Mouse (Mus musculus) kidney, adult 9 months (tissue): ENCODE results near the gene Ankrd6.

Source experiments
- DNase-seq: peaks from one replicate; pipeline ENCODE4 v3.0.0; 2022

The Ankrd6 gene

GRCm38 (mm10) chr4:32853609-32854188, 96.9 kb downstream of the Ankrd6 start:
- no peak for DNase-seq

GRCm38 (mm10) chr4:32852819-32853218, 97.8 kb downstream of the Ankrd6 start:
- DNase-seq = no peak

GRCm38 (mm10) chr4:32852294-32852693, 98.3 kb downstream of the Ankrd6 start:
- no peak for DNase-seq

- no peak for DNase-seq
Measured at GRCm38 (mm10) chr4:32838401-32838800, 112.2 kb downstream of the Ankrd6 start.

GRCm38 (mm10) chr4:32836071-32836470, 114.6 kb downstream of the Ankrd6 start:
- DNase-seq = no peak

DNA sequence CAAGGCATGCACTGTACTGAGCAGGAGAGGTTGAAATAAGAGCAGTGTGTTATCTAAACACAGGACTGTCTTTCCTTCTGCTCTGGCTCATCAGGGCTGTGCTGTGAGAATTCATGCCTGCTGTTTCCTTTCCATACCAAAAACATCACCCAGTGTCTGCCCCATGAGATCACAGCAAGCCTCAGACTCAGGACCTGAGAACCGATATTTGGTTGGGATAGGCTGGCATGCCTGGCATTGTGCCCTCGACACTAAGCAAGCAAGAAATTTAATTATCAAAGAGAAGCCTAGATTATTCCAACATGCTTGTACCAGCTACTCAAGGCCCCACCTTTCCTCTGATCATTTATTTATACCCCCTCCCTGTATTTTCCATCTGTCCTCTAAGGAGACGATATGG, 116.1 kb downstream of the Ankrd6 start:
- DNase-seq = no peak

- no peak for DNase-seq
Measured at GRCm38 (mm10) chr4:32833494-32834282, 117.0 kb downstream of the Ankrd6 start.

GRCm38 (mm10) chr4:32829316-32829715, 121.3 kb downstream of the Ankrd6 start:
- DNase-seq = peak; percentile 4

DNA sequence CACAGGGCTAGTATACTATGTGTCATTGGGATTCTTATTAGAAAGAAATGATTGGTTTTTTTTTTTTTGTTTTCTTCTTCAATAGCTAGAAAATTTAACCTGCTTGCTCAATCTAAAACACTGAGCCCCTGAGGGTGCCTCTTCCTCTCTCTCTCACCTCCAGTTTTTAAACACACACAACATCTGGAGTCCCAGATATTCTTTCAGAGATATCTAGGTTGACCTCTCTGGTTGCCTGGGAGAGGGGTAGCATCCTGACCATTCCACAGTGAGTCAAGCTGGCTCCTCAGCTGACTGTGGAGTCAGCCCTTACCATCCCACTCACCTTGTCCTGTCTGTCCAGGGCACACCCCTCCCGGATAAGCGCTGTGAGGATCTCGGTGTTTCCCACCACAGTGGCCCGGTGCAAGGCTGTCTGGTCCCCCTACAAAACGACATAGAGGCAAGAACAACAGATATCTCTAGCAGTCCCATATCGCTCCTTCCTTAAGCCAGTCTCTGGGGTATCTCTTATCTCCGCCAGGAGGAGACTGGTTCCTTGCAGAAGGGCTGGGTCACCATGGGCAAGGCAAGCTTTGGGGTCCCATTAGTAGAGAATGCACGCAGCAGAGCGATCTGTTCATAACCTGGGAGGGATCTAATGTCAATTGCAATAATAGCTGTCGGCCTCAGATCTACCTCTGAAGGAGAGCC, 122.1 kb downstream of the Ankrd6 start:
- no peak for DNase-seq

DNA sequence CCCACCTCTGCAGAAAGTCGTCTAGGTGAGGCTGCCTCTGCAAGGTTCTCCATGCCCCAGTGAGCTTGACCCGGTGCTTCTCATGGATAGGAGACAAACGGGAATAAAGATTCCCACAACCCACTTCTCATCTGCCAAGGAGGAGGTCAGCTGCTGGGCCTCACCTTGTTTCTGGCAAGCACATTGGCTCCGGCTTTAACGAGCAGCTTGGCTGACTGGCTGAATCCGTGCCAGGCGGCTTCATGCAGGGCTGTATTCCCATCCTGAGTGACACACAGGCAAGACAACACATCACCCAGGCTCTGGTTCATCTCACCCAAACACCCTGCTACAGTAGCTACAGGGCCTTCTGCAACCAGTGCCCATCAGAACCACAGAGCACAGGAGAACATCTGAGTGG, 123.7 kb downstream of the Ankrd6 start:
- peak; percentile 26 for DNase-seq

- DNase-seq = peak; percentile 64
Measured at GRCm38 (mm10) chr4:32824254-32824653, 126.4 kb downstream of the Ankrd6 start.

DNA sequence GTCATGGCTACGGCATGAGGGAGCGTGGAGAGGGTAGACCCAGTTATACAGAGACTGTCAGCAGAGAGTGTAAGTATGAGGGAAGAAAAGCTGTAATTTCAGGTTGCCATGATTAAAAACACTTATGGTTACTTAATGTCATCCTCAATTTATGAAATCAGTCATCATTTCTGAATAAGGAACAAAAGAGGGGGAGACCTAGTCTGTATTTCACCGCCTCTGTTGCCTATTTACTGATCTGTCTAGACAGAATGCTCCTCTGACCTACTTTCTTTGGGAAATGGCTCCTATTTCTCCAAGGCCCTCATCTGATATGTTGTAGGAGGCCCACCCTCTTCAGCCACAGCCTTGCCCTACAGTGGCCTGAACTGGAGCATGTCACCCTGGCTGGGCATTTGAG, 130.0 kb downstream of the Ankrd6 start:
- no peak for DNase-seq

DNA sequence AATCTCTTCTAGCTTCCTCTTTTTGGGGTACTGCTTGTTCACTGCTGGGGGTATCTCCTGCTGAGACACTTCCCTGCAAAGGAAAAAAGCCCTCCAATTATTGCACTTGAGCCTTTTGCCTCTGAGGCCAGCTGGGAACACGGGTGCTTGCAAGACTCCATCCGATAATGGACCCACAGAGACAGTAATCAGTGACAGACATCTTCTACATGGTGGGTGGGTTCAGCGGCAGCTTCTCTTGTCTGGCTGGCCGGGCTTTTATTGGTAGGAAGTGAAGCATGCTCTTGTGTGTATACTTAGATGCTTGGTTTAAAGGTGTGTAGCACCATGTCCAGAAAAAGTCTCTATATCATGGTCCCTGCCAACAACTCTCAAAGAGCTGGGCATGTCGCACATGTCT, 133.2 kb downstream of the Ankrd6 start:
- no peak for DNase-seq

- DNase-seq = peak; percentile 16
Measured at GRCm38 (mm10) chr4:32800577-32801170, 150.0 kb downstream of the Ankrd6 start.

- DNase-seq = peak; percentile 80
Measured at GRCm38 (mm10) chr4:32799966-32800576, 150.6 kb downstream of the Ankrd6 start, which contains the start of gene Lyrm2. TSS of gene Lyrm2 (plus strand) at chr4:32800253.

DNA sequence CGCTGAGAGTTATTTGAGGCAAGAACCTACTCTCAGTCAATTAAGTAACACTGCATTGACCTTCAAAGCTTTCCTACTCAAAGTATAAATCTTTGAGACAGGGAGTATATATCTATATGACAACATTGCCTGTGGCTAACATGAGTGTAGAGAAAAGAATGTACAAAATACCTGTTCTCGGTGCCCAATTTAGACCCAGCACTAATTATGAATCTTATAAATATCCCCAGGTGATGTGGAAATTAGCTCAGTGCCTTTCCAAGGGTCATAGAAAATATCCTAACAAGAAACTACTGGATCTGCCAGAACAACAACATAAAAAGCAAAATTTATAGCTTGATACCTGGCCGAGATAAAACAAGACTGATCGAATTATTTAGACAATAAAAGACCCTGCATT, 151.7 kb downstream of the Ankrd6 start:
- no peak for DNase-seq

DNA sequence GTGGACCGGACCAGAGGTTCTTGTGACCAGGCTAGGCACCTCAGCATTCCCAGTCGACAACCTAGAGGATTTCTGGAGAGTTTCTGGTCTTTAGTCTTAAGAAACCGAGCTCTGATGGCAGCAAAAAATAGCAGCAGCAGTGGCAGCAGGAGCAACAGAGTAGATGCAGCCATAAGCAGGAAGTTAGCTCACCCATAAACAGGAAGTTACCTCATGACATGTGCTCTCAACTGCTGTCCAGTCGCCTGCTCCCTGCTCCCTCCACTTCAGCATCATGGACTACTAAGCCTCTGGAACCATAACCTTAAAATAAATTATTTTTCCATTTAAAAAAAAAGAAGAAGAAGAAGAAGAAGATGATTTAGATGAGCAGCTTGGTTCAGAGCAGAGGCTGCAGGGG, 161.6 kb downstream of the Ankrd6 start:
- DNase-seq = no peak

DNA sequence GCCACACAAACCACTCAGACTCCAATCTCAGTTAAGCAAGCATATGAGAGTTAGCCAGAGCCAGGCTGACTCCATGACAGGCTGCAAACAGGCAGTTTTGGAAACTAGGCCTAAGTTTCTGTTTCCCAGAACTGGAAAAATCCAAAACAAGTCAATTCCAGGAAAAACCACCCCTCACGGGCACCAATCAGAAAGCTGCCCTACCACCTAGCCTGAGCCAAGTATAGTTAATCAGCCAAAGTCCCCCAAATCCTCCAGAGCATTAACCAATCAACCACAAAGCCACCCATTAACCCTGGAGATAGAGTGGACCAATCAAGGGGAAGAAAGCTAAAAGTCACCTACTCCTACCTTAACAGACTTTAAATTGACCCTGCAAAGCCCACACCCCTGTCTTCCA, 163.5 kb downstream of the Ankrd6 start:
- DNase-seq = no peak

- DNase-seq = no peak
Measured at GRCm38 (mm10) chr4:32779996-32780395, 170.6 kb downstream of the Ankrd6 start.

- no peak for DNase-seq
Measured at GRCm38 (mm10) chr4:32770284-32770810, 180.3 kb downstream of the Ankrd6 start.

DNA sequence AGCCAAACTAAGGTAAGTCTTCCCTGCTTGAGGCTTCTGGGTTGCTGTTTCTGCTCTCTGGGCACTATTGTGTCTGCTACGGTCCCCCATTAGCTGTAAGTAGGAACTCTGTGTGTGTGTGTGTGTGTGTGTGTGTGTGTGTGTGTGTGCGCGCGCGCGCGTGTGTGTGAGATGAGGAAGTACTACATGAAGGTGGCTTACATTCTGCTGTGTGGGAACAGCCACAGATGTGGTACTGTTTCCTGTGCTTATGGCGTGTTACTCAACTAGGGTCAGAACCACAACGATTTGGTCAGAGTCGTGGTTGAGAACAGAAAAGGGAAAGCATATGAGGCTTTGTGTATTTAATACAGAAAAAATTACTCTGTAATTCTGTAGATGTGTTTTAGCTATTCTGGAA, 182.6 kb downstream of the Ankrd6 start:
- no peak for DNase-seq

DNA sequence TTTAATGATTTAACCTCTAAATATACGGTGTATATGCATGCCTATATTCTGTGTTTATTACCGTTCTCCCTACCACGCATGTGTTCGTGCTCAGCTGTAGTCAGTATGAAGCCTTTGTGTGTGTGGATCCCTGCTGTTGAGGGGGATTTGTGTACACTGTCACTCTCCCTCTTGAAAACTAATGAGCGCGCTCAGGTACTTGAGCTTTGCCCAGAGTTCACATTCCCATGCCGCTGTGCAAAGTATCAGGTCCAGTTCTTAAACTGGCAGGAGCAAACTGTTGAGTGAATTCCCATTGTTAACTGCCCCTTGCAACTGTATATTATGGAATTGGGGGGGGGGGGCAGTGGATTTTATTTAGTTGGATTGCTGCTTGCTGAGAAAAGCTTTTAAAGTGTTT, 183.2 kb downstream of the Ankrd6 start:
- peak; percentile 52 for DNase-seq

GRCm38 (mm10) chr4:32757430-32757829, 193.2 kb downstream of the Ankrd6 start:
- DNase-seq = no peak
